Mouse (Mus musculus): ENCODE results near the gene Dhrs13. TPM values are rescaled to one million over a fixed set of nuclear protein-coding genes. Genes with fewer than 3 reads are reported as not detected.
A peak's percentile ranks its signal among the peaks of the same experiment; 100 is the strongest.

The Dhrs13 gene
- polyA plus RNA-seq, 1 experiment from 2014 or later: 17.1 TPM

DNA sequence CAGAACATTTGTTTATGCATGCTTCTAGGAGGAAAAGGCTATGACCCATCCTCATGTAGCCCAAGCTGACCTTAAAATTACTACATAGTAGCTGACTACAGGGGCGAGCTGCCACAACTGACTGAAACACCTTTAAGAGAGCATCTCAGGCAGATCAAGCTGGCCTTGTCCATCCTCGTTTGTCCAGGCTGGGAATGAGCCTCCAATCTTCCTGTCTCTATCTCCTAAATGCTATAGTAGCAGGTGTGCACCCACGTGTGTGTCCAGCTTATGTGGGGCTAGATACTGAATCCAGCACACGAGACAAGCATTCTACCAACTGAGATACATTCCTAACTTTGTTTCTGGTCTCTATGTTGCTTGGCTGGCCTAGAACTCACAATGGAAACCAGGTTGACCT is 42.6 kb downstream of the Dhrs13 start:
- 89% methylated on average over 4 of the region's 4 CpGs for WGBS
- Histone ChIP-seq H3K27me3 (ENCODE audit: poor library complexity, severe bottlenecking) (no peaks in the 10 kb centered on the region), H3K36me3 (replicated peaks) (peaks cover 74% of the 10 kb centered on the region), H3K4me1 (peaks cover 9% of the 10 kb centered on the region), H3K27ac (no peak overlapping the region), H3K9me3 (no peaks in the 10 kb centered on the region), H3K4me3 (no peak overlapping the region)
- no peak for DNase-seq (ENCODE audit: extremely low spot score, low spot score)

DNA sequence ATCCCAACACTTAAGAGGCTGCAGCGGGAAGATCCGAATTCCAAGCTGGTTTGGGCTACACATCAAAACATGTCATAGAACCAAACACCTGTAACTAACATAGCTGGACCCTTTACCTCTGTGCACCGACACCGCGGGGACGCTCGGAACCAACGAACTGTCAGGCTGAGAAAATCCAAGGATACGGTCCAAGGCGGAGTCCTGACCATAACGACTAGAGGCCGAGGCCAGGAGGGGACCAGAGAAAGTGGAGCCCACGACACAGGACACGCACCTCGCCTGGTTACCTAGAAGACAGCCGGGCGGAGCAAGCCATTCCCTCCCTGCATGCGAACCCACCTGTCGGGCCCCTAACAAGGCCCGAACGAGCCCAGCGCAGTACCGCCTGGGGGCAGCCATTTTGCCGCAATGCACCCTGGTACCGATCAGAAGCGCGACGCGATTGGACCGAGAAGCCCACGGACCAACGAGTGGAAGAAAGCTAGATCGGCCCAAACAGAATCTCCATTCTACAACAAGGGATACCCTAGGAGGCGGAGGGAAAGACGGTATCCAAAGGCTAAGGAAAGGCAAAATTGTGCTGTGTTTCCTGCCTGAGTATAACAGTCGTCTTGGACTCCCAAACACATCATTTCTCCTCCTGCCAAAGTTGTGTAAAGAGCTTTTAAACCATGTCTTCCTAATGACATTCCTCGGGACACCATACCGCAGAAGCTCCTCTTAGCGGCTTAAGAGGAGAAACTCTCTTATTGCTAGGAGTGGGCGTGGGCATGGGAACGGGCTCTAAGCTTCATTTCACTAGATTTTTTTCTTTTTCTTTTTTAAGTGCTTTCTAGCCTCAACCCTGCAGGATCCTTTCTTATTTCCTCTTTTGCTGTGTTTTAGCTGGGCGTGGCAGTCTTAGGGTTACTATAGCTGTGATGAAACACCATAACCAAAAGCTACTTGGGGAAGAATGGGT is 48.2 kb downstream of the Dhrs13 start, which contains the start of gene Eral1:
Eral1 (minus strand) TSS at position 423 of the 961 bp plus-strand sequence.
- peaks cover 16% of the 10 kb centered on the region for H3K4me1 ChIP-seq
- peak within 1 kb of the TSS; percentile 76 for H3K4me3 ChIP-seq
- WGBS: 1% methylated on average over 42 of the region's 42 CpGs
- H3K27me3 ChIP-seq (ENCODE audit: poor library complexity, severe bottlenecking): no peaks in the 10 kb centered on the region
- H3K9me3 ChIP-seq: no peaks in the 10 kb centered on the region
- DNase-seq (ENCODE audit: extremely low spot score, low spot score): peak; percentile 82
- H3K36me3 ChIP-seq (replicated peaks): peaks cover 31% of the 10 kb centered on the region
- H3K27ac ChIP-seq: peak within 1 kb of the TSS; percentile 84

DNA sequence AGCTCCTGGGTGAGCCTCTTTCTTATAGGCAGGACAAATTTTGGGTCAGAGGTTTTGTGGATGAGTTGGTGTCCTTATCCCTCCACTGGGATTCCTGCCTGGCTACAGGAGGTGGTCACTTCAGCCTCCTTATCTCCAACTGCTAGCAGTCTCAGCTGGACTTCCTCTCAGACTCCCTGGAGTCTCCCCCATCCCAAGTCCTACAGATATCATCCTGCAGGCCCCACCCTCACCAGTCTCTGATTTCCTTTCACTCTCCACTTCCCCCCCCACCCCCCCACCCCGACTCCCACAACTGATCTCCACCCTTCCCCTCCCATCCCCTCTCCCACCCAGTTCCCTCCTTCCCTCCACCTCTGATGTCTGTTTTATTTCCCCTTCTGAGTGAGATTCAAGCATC is 51.5 kb downstream of the Dhrs13 start:
- 54% methylated on average over 1 of the region's 1 CpGs for WGBS
- Histone ChIP-seq H3K36me3 (replicated peaks) (no peaks in the 10 kb centered on the region), H3K27me3 (ENCODE audit: poor library complexity, severe bottlenecking) (no peaks in the 10 kb centered on the region), H3K4me1 (peaks cover 16% of the 10 kb centered on the region), H3K9me3 (no peaks in the 10 kb centered on the region), H3K4me3 (no peak overlapping the region), H3K27ac (no peak overlapping the region)
- no peak for DNase-seq (ENCODE audit: extremely low spot score, low spot score)

DNA sequence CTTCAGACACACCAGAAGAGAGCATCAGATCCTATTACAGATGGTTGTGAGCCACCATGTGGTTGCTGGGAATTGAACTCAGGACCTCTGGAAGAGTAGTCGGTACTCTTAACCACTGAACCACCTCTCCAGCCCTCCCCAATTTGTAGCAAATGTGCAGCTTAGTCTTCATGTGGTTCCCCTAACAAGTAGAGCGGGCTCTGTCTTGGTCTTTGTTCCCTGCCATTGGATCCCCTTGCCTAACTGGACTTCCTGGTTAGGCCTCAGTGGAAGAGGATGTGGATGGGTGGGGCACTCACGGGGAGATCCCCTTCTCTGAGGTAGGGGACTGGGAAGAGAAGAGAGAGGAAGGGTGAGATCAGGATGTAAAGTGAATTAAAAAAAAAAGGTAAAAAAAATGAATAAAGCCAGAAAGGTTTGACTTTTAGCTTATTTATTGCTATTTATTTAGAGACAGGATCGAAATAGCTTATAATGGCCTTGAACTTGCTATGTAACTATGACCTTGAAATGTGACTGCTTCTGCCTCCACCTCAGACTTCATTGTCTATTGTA is 54.9 kb downstream of the Dhrs13 start:
- no peak for DNase-seq (ENCODE audit: extremely low spot score, low spot score)
- WGBS: 83% methylated on average over 4 of the region's 4 CpGs
- Histone ChIP-seq H3K36me3 (replicated peaks) (no peaks in the 10 kb centered on the region), H3K9me3 (no peaks in the 10 kb centered on the region), H3K4me3 (no peak overlapping the region), H3K27me3 (ENCODE audit: poor library complexity, severe bottlenecking) (no peaks in the 10 kb centered on the region), H3K27ac (no peak overlapping the region), H3K4me1 (no peaks in the 10 kb centered on the region)

MicroRNAs within 50 kb of the gene (microRNA counts, 519-probe panel; counts per million panel counts)
- microRNA mmu-miR-144: 3,735 counts per million, percentile 75 among the panel's probes with 10 or more counts
- microRNA mmu-miR-451: 341 counts per million, percentile 65 among the panel's probes with 10 or more counts

Small RNA genes within 50 kb of the gene (microRNA-seq; reads per million reads assigned to microRNA genes)
- gene Mir144: 56.9 reads per million, percentile 42 among the genes with 10 or more reads in this experiment
- not detected for gene Mir451a
- gene Mir451b: not detected

Other genes with a start within 250 kb of the Dhrs13 start
- 0.92 and 1.2 TPM in 2 replicates for gene Gm10277, start 244.5 kb upstream of the Dhrs13 start, polyA plus RNA-seq (2016; fragmentation: Nextera tagmentation; extraction: Ambion mirVana)
- 10.0 and 10.1 TPM in 2 replicates for gene Pipox, start 138.2 kb upstream of the Dhrs13 start, polyA plus RNA-seq (2016; fragmentation: Nextera tagmentation; extraction: Ambion mirVana)
- 2.8 and 4.3 TPM in 2 replicates for gene Sez6, start 101.5 kb upstream of the Dhrs13 start, polyA plus RNA-seq (2016; fragmentation: Nextera tagmentation; extraction: Ambion mirVana)
- gene Phf12, start 49.5 kb upstream of the Dhrs13 start, polyA plus RNA-seq (2016; fragmentation: Nextera tagmentation; extraction: Ambion mirVana): 17.0 and 20.7 TPM in 2 replicates
- gene Flot2, start 5.7 kb downstream of the Dhrs13 start, polyA plus RNA-seq (2016; fragmentation: Nextera tagmentation; extraction: Ambion mirVana): 72.5 and 72.7 TPM in 2 replicates
- 39.7 and 40.7 TPM in 2 replicates for gene Eral1, start 48.1 kb downstream of the Dhrs13 start, polyA plus RNA-seq (2016; fragmentation: Nextera tagmentation; extraction: Ambion mirVana)
- 24.2 and 24.6 TPM in 2 replicates for gene Fam222b, start 62.4 kb downstream of the Dhrs13 start, polyA plus RNA-seq (2016; fragmentation: Nextera tagmentation; extraction: Ambion mirVana)
- gene Traf4, start 133.3 kb downstream of the Dhrs13 start, polyA plus RNA-seq (2016; fragmentation: Nextera tagmentation; extraction: Ambion mirVana): 97.6 and 104 TPM in 2 replicates
- 10.6 and 11.7 TPM in 2 replicates for gene Nek8, start 144.4 kb downstream of the Dhrs13 start, polyA plus RNA-seq (2016; fragmentation: Nextera tagmentation; extraction: Ambion mirVana)
- gene Tlcd1, start 144.4 kb downstream of the Dhrs13 start, polyA plus RNA-seq (2016; fragmentation: Nextera tagmentation; extraction: Ambion mirVana): 10.0 and 11.3 TPM in 2 replicates
- 1,073 and 1,096 TPM in 2 replicates for gene Rpl23a, start 151.3 kb downstream of the Dhrs13 start, polyA plus RNA-seq (2016; fragmentation: Nextera tagmentation; extraction: Ambion mirVana)
- 70.7 and 73.3 TPM in 2 replicates for gene Rab34, start 156.2 kb downstream of the Dhrs13 start, polyA plus RNA-seq (2016; fragmentation: Nextera tagmentation; extraction: Ambion mirVana)
- 0.91 and 1.5 TPM in 2 replicates for gene Proca1, start 161.1 kb downstream of the Dhrs13 start, polyA plus RNA-seq (2016; fragmentation: Nextera tagmentation; extraction: Ambion mirVana)
- gene Sdf2, start 213.5 kb downstream of the Dhrs13 start, polyA plus RNA-seq (2016; fragmentation: Nextera tagmentation; extraction: Ambion mirVana): 42.9 and 43.3 TPM in 2 replicates
- gene Supt6, start 213.7 kb downstream of the Dhrs13 start, polyA plus RNA-seq (2016; fragmentation: Nextera tagmentation; extraction: Ambion mirVana): 37.1 and 39.2 TPM in 2 replicates
- gene 2610507B11Rik, start 229.5 kb downstream of the Dhrs13 start, polyA plus RNA-seq (2016; fragmentation: Nextera tagmentation; extraction: Ambion mirVana): 72.5 and 72.7 TPM in 2 replicates